Mouse (Mus musculus) midbrain, embryonic 11.5 days (tissue): ENCODE results near the gene Zfp950. TPM values are rescaled to one million over a fixed set of nuclear protein-coding genes. Genes with fewer than 3 reads are reported as not detected.

Experiments used
- ATAC-seq: fragments of 200-750 bp; cut with Nextera tagmentation; 2 replicates; pipeline ENCODE4 v1.8.0; 2017; ENCODE audit warnings: moderate TSS enrichment, moderate library complexity; ENCODE audit not compliant: low FRiP score
- DNase-seq: peaks from one replicate; pipeline ENCODE4 v3.0.0; 2015; ENCODE audit warnings: low spot score; ENCODE audit errors: missing footprints
- H3K27ac ChIP-seq: fragments of 300-500 bp; sonication (generic); 2 replicates; pipeline ENCODE4 v1.5.1; 2014; ENCODE audit warnings: low read depth, low read length
- H3K27me3 ChIP-seq: fragments of 300-500 bp; sonication (generic); 2 replicates; pipeline ENCODE4 v1.6.1; 2014; ENCODE audit warnings: mild to moderate bottlenecking, low read length, moderate library complexity, mixed read lengths; ENCODE audit not compliant: control insufficient read depth, insufficient read depth
- H3K36me3 ChIP-seq: fragments of 300-500 bp; sonication (generic); 2 replicates; pipeline ENCODE4 v1.6.1; 2014; ENCODE audit warnings: mild to moderate bottlenecking, low read length, moderate library complexity, mixed read lengths; ENCODE audit not compliant: control insufficient read depth, insufficient read depth
- H3K4me1 ChIP-seq: fragments of 300-500 bp; sonication (generic); 2 replicates; pipeline ENCODE4 v1.6.1; 2014; ENCODE audit warnings: low read length; ENCODE audit not compliant: control insufficient read depth, insufficient read depth
- H3K4me2 ChIP-seq: fragments of 300-500 bp; sonication (generic); 2 replicates; pipeline ENCODE4 v1.6.1; 2014; ENCODE audit warnings: mild to moderate bottlenecking, moderate library complexity
- H3K4me3 ChIP-seq: fragments of 300-500 bp; sonication (generic); 2 replicates; pipeline ENCODE4 v1.5.1; 2014; ENCODE audit warnings: low read depth, low read length
- H3K9ac ChIP-seq: fragments of 300-500 bp; sonication (generic); 2 replicates; pipeline ENCODE4 v1.6.1; 2014; ENCODE audit warnings: low read length
- H3K9me3 ChIP-seq: fragments of 300-500 bp; sonication (generic); 2 replicates; pipeline ENCODE4 v1.6.1; 2016; ENCODE audit warnings: low read length; ENCODE audit not compliant: control insufficient read depth
- whole genome bisulfite sequencing: fragments of 180-500 bp; shearing (Covaris S2); extraction: QIAGEN DNeasy Blood & Tissue Kit; methylation state at CpG from one replicate; pipeline ENCODE4 v1.1.7; 2014; 5-methylcytosine and 5-hydroxymethylcytosine counted together
- polyA plus RNA-seq: library from polyadenylated mRNA; unstranded; fragments of >200 nt; fragmentation: Nextera tagmentation; extraction: Ambion mirVana; gene quantifications from 2 replicates; pipeline ENCODE4 v1.2.1, GENCODE M21; 2014

The Zfp950 gene
- polyA plus RNA-seq, 1 experiment from 2014 or later: 30.7 TPM

DNA sequence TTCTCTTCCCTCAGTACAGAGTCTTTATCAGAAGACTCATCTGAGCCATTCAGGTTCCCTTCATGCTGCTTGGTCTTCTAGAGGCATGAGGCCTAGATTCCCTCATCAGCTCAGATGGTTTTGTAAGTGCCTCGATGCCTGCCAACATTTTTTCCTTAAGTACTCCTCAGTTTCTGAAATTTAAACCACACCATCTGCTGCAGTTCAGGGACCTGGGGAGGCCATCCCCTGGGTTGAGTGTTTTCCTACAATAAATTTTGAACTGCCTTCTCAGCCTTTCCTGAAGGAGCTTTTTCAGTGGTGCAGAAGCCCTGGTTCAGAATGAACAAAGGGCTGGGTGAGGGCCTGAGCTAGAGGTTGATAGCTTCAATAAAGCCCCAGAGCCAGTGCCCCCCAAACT is 91.2 kb downstream of the Zfp950 start:
- Histone ChIP-seq H3K27me3 (no peaks in the 10 kb centered on the region), H3K9me3 (no peaks in the 10 kb centered on the region), H3K36me3 (no peaks in the 10 kb centered on the region), H3K4me3 (no peak overlapping the region), H3K4me1 (no peaks in the 10 kb centered on the region), H3K27ac (no peak overlapping the region), H3K4me2 (no peak overlapping the region), H3K9ac (no peak overlapping the region)
- WGBS: 93% methylated on average over 1 of the region's 1 CpGs
- ATAC-seq: no peak
- no peak for DNase-seq

DNA sequence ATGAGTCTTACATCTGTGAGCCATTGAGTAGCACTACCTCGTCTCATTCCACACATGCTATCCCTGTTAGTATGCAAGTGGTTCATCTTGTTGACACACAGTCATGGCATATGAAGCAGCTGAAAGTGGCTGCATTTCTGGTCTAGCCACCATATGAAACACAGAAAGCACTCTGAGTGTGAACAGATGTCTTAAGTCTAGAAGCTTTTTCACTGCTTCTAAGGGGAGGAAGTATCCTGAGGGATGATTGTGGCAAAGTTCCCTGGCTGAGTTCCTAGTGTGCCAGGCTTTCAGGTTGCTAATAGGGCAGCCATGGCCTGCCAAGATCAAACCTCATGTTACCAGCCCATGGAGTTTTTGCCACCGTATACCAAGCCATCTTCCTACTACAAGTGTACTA is 92.0 kb downstream of the Zfp950 start:
- Histone ChIP-seq H3K27me3 (no peaks in the 10 kb centered on the region), H3K4me3 (no peak overlapping the region), H3K9me3 (no peaks in the 10 kb centered on the region), H3K4me1 (no peaks in the 10 kb centered on the region), H3K36me3 (no peaks in the 10 kb centered on the region), H3K4me2 (no peak overlapping the region), H3K9ac (no peak overlapping the region), H3K27ac (no peak overlapping the region)
- 90% methylated on average over 2 of the region's 2 CpGs for WGBS
- ATAC-seq (no peak), DNase-seq (no peak)

GRCm38 (mm10) chr19:61039151-61039550 is 101.5 kb downstream of the Zfp950 start:
- Histone ChIP-seq H3K36me3 (no peaks in the 10 kb centered on the region), H3K4me1 (no peaks in the 10 kb centered on the region), H3K27ac (no peak overlapping the region), H3K9me3 (no peaks in the 10 kb centered on the region), H3K4me2 (no peak overlapping the region), H3K9ac (no peak overlapping the region), H3K27me3 (no peaks in the 10 kb centered on the region), H3K4me3 (no peak overlapping the region)
- ATAC-seq: no peak
- DNase-seq: no peak

GRCm38 (mm10) chr19:61031570-61031969 is 109.1 kb downstream of the Zfp950 start:
- Histone ChIP-seq H3K9ac (no peak overlapping the region), H3K9me3 (no peaks in the 10 kb centered on the region), H3K27ac (no peak overlapping the region), H3K36me3 (no peaks in the 10 kb centered on the region), H3K4me1 (no peaks in the 10 kb centered on the region), H3K4me3 (no peak overlapping the region), H3K27me3 (no peaks in the 10 kb centered on the region), H3K4me2 (no peak overlapping the region)
- DNase-seq (no peak), ATAC-seq (no peak)
- WGBS: 85% methylated on average over 2 of the region's 2 CpGs

- no peaks in the 10 kb centered on the region for H3K36me3 ChIP-seq
- DNase-seq (no peak), ATAC-seq (no peak)
- no peak overlapping the region for H3K4me2 ChIP-seq
- H3K27ac ChIP-seq: no peak overlapping the region
- no peaks in the 10 kb centered on the region for H3K4me1 ChIP-seq
- no peak overlapping the region for H3K9ac ChIP-seq
- no peak overlapping the region for H3K4me3 ChIP-seq
- no peaks in the 10 kb centered on the region for H3K27me3 ChIP-seq
- WGBS: 88% methylated on average over 3 of the region's 3 CpGs
- no peaks in the 10 kb centered on the region for H3K9me3 ChIP-seq
Observed at GRCm38 (mm10) chr19:61021939-61022566, 118.6 kb downstream of the Zfp950 start.

GRCm38 (mm10) chr19:61021502-61021901 is 119.1 kb downstream of the Zfp950 start:
- 87% methylated on average over 2 of the region's 2 CpGs for WGBS
- no peak overlapping the region for H3K4me3 ChIP-seq
- no peak overlapping the region for H3K9ac ChIP-seq
- H3K27ac ChIP-seq: no peak overlapping the region
- no peaks in the 10 kb centered on the region for H3K4me1 ChIP-seq
- H3K9me3 ChIP-seq: no peaks in the 10 kb centered on the region
- ATAC-seq (no peak), DNase-seq (no peak)
- H3K27me3 ChIP-seq: no peaks in the 10 kb centered on the region
- H3K36me3 ChIP-seq: no peaks in the 10 kb centered on the region
- no peak overlapping the region for H3K4me2 ChIP-seq

DNA sequence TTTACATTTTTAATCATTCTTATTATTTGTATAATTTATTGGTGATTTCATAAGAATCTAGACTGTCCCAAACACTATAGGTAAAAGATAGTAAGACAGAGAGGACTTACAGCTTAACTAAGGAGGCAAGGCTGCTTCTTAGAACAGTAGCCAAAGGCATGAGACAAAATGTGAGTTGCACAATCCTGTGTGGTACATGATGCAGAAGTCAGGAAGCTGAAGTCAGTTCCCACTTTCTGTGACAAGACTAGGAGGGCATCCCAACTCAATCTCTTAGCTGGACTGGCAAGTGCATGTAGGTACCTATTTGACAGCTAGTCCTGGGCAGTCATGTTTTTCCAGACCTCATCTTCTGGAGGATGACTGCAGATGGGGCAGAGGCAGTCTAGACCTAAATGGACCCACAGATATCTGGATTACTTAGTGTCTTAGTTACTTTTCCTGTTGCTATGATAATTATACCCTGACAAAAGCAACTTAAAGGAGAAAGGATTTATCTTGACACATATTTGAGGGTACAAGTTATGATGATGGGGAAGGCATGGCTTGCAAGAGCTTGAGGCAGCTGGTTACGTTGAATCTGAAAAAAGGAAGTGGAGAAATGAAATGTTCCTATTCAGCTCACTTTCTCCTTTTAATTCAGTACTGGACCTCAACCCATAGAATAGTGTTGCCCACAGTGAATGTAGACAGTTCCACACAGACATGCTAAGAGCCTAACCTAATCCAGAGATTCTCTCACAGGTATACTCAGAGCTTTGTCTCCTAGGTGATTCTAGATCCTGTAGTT is 123.0 kb downstream of the Zfp950 start:
- H3K4me3 ChIP-seq: no peak overlapping the region
- no peak overlapping the region for H3K4me2 ChIP-seq
- no peaks in the 10 kb centered on the region for H3K36me3 ChIP-seq
- H3K4me1 ChIP-seq: no peaks in the 10 kb centered on the region
- no peaks in the 10 kb centered on the region for H3K9me3 ChIP-seq
- H3K27ac ChIP-seq: no peak overlapping the region
- no peak overlapping the region for H3K9ac ChIP-seq
- H3K27me3 ChIP-seq: no peaks in the 10 kb centered on the region
- WGBS: 90% methylated on average over 1 of the region's 1 CpGs
- DNase-seq (no peak), ATAC-seq (no peak)

DNA sequence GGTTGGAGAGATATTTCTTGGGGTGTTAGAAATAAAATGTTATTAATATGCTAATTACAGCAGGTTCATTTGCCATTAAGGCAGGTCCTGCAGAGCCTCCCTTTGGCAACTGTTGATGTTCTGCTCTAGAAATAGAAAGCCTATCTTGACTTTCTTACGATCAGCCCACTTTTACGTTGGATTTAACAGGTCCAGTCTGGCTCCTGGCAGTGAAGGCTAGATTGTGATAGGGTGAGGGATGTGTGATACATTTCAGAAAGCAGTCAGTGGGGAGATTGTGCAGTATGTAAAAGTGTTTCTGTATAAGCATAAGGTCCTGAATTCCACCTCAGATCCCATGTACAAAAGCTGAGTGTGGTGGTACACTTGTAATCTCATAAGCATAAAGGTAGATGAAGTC is 131.4 kb downstream of the Zfp950 start:
- Histone ChIP-seq H3K9me3 (no peaks in the 10 kb centered on the region), H3K36me3 (no peaks in the 10 kb centered on the region), H3K4me2 (no peak overlapping the region), H3K4me1 (no peaks in the 10 kb centered on the region), H3K27me3 (no peaks in the 10 kb centered on the region), H3K9ac (no peak overlapping the region), H3K27ac (no peak overlapping the region), H3K4me3 (no peak overlapping the region)
- WGBS: 88% methylated on average over 2 of the region's 2 CpGs
- DNase-seq: no peak
- ATAC-seq: no peak
